Mouse (Mus musculus) activated CD4-positive, CD25-positive, alpha-beta regulatory T cell, adult 4 months (primary cell): ENCODE data around the gene 6430548M08Rik. TPM values are rescaled to one million over a fixed set of nuclear protein-coding genes. Genes with fewer than 3 reads are reported as not detected.
A peak's percentile ranks its signal among the peaks of the same experiment; 100 is the strongest.

Experiments used
- ATAC-seq: one replicate; pipeline ENCODE4 v1.8.0; 2017
- polyA plus RNA-seq, 2 experiments: library from polyadenylated mRNA; unstranded; fragments of 100-300 nt; shearing (Covaris generic); gene quantifications; one replicate each; pipeline ENCODE4 v1.2.1; 2017

Gene 6430548M08Rik
- polyA plus RNA-seq, 2 experiments from 2014 or later = not detected

GRCm38 (mm10) chr8:120146051-120146450 lies 32.1 kb downstream of the 6430548M08Rik start:
- no peak for ATAC-seq

- no peak for ATAC-seq
Observed at GRCm38 (mm10) chr8:120150028-120150427, 36.1 kb downstream of the 6430548M08Rik start.

- no peak for ATAC-seq
Observed at GRCm38 (mm10) chr8:120151151-120151550, 37.2 kb downstream of the 6430548M08Rik start.

DNA sequence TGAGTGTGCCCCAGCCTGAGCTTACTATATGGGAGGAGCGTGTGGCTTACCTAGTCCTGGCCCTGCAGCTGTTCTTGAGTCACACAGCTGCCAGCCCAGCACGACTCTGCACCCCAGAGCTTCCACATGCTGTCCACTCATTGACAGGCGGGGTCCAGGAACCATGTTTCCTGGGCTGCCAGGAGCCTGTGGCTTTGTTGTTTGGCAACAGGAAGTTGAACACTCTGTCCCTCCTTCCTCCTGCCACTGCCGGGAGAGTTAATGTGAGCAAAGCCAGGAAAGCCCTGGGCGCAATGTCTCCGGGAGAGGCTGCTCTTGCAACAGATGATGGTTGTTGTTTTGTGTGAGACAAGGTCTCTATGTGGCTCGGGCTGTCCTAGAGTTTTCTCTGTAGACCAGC lies 38.7 kb downstream of the 6430548M08Rik start:
- ATAC-seq = no peak

- ATAC-seq = no peak
Observed at GRCm38 (mm10) chr8:120160366-120160765, 46.4 kb downstream of the 6430548M08Rik start.

DNA sequence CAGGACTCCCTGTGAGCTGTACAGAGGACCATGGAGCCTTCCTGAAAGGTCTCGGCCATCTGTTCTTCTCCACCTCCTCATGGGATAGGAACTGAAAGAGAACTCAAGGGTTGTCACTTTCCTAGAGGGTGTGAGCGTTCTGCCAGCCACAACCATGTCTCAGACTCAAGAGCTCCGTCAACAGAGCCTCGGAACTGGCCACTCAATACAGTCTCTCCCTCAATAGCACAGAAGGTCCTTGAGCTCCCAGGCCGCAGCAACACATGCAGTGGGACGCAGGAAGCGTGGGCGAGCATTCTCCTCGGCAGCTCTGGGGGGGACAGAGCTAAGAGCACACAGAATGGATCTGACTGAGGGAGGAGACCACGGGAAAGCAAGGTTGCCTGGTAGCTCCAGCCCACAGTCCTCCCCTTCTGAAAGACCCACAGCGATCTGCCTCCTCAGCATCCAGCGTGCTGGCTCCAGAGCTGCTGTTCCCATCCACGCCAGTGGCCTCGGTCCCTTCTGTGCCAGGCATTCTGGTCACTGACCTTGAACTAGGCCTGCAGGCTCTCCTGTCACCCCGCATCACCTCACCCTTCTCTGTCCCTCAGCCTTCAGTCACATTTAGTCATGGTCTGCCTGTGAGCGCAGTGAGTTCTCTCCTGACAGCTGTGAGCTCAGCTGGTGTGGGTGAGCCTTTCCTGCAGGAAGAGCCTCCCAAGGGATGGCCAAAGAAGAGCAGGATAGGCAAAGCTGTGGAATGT lies 47.9 kb downstream of the 6430548M08Rik start:
- ATAC-seq = no peak

GRCm38 (mm10) chr8:120162404-120162752 lies 48.4 kb downstream of the 6430548M08Rik start:
- ATAC-seq = no peak

DNA sequence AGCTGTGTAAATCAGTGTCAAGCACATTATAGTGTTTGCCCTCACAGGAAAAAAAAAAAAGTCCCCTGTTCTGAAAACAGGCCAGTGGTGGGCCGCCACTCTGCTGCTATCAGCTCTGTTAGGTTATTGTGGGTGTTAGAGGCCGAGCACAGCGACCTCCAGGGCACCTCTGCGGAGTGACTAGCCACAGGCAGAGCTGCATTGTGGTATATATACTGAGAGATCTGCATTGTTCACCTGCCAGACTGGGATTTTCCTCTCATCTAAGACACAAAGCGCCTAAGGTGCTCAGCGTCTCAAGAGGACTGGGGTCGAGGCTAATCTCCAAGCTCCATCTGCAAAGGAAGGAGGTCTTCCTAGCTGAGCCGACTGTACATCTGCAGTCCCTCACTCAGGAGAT lies 49.4 kb downstream of the 6430548M08Rik start:
- ATAC-seq = no peak

GRCm38 (mm10) chr8:120164026-120164425 lies 50.1 kb downstream of the 6430548M08Rik start:
- no peak for ATAC-seq

DNA sequence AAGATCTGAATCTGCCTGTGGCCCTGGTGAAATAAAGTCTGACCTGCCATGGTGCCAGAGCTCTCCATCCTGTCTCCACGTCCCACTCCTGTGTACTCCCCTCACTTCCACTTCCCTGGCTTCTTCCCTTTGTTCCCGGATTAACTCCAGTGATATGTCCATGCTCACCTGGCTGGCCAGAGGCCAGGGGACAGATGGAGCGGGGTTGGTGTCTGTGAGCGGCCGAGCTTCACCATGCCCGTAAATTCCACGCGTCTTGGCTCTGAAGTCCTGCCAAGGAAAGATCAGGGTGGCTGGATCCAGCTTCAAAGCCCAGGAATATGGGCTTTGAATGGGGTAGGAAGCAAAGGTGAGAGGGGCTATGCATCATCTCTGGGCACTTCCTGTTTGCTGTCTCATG lies 53.2 kb downstream of the 6430548M08Rik start:
- ATAC-seq = no peak

DNA sequence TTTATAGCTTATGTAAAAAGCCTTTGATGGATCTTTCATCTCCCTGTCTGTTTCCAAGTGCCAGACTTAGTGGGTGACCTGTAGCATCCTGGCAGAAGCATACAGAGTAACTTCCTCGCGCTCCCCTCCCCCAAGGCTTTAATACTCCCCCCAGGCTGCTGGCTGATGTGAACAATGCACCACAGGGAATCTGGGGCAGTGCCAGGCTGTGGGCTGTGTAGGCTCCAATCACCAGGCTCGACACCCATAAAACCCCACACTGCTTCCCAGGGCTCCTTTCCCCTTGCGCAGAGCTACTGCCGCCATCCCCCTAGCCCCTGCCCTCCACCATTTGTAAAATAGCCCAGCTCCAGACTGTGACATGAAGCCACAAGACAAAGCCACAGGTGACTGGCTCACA lies 53.9 kb downstream of the 6430548M08Rik start:
- no peak for ATAC-seq

GRCm38 (mm10) chr8:120169119-120169518 lies 55.2 kb downstream of the 6430548M08Rik start:
- ATAC-seq = no peak

DNA sequence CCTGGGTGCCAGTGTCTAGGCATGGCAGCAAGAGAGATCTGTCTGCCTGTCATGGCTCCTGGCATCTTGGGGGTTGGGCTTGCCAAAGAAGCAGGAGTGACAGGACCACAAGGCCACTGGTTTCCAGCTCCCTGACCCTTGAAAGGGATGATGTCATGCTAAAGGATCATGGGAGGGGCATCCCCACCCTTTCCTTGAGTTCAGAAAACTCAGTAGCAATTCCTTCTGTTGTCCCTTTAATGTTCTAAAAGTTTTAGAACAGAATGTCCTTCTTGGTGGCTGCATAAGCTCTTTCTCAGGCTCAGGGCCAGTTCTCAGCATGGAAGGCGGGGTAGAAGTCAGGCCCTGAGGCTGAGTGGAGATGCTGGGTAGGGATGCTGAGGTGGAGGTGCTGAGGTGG lies 59.2 kb downstream of the 6430548M08Rik start:
- ATAC-seq = no peak

DNA sequence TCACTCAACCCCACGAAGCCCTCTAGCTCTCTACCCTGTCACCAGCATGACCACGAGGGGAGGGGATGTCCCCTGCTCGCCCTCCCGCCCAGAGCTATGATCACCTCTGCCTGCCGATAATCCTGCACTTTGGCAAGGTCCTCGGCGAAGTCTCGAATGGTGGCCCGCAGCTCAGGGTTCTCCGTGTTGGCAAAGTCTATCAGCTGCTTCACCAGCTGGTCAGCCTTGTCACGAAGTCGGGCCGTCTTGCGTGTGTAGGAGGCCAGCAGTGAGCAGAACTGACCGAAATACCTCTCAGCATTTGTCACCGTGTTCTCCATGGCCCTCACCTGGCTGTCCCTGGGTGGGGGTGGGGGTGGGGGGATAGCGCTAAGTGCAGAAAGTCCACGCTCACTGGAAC lies 60.7 kb downstream of the 6430548M08Rik start:
- no peak for ATAC-seq

- ATAC-seq = no peak
Observed at GRCm38 (mm10) chr8:120176605-120177004, 62.7 kb downstream of the 6430548M08Rik start.

GRCm38 (mm10) chr8:120177318-120178123 lies 63.6 kb downstream of the 6430548M08Rik start, which contains the start of gene Fam92b:
Gene Fam92b (minus strand): TSS chr8:120177466.
- ATAC-seq = no peak

GRCm38 (mm10) chr8:120178124-120178514 lies 64.2 kb downstream of the 6430548M08Rik start:
- no peak for ATAC-seq

DNA sequence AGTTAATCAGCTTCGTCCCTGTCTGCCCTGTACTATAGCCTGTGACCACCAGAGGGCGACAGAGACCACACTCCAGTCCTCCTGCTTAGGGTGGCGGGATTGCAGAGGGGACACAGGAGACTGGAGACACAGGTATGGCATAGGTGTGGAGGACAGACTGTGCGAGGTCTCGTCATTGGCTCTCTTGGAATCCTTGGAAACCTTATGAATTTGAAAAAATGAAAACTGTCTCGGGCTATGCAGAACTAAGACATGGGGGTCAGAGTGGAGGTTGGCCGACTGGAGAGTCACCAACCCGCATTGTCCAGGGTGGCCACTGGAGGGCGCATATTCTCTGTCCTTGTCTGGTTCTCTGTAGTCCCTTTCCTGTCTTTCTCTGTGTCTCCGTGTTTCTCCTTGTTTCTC lies 65.1 kb downstream of the 6430548M08Rik start:
- ATAC-seq = peak; percentile 74

DNA sequence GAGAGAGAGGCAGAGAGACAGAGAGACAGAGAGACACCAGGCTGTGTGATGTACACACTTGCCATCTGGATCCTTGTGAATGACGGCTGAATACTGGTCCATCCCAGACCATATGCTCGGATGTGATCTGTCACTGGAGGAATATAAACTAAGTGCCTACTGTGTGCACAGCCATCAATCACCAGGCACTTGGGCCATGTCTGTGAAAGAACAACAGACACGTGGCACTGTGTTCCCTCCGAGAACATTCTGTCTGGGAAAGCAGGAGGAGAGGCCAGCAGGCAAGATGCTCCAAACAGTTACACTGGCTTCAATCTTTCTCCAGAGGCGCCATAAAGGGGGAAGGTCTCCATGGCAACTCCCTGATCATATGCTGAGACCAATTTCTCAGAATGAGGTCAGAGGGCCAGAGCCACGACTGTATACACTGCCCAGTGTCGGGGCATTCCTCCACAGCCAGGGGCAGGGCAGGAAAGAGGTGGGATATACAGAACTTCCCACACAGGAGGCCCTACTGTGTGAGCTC lies 66.6 kb downstream of the 6430548M08Rik start:
- ATAC-seq = no peak

- no peak for ATAC-seq
Observed at GRCm38 (mm10) chr8:120181274-120181673, 67.3 kb downstream of the 6430548M08Rik start.

GRCm38 (mm10) chr8:120181861-120182414 lies 68.0 kb downstream of the 6430548M08Rik start:
- no peak for ATAC-seq

DNA sequence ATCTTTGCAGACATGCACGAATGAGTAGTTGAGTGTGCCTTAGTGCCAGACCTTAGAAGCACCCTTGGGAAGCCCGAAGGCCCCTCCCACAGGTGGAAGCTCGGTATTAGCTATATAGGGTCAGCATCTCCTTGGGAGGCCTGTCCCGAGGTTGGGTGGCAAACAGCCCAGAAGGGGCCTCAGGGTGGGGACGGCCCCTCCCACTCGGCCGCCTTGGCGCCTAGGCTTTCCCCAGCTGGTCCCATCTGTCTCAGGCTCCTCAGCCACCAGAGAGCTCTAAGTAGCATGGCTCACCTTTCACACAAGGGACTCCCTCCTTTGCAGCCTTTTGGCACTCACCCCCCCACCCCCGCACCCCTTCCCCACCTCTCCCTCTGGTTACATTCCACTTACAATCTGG lies 70.4 kb downstream of the 6430548M08Rik start:
- ATAC-seq = no peak
